Mouse (Mus musculus) fibroblast of lung, adult 2 months (primary cell): Measurements from ENCODE around the gene 1110051M20Rik.

ENCODE experiments used
- DNase-seq: peaks from one replicate; pipeline ENCODE4 v3.0.0-alpha.2; 2011; ENCODE audit warnings: low read depth

The 1110051M20Rik gene

GRCm38 (mm10) chr2:91302845-91303244 is 141.7 kb downstream of the 1110051M20Rik start:
- DNase-seq: no peak

DNA sequence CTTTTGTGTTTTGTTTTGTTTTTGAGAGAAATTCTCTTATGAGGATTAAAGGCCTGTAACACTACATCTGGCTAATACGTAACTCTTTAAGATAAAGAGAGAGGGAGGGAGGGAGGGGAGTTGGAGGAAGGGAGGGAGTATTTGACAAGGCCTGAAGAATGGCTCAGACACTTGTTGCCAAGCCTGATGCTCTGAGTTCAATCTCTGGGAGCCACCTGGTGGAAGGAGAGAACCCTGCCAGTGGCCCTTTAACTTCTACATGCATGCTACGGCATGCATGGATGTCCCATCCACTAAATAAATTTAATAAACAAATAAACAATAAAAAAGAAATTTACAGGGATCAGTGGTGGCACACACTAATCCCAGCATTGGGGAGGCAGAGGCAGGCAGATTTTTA is 142.7 kb downstream of the 1110051M20Rik start:
- DNase-seq: no peak

DNA sequence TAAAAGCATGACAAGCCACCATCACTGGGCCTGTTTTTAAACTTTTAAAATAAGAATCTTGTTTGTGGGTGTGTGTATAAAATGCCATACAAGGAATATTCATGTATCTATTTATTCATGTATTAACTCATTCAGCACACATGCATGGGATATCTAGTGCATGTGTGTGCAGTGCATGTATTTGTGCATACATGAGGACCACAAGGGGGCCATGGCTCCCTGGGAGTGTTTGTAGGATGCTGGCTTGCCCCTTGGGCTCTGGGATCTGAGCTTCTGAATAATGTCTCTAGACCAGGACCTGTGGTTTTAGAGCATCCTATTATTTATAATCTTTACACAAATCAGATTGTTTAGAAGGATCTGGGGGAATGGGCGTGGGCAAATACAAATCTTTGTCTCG is 143.7 kb downstream of the 1110051M20Rik start:
- DNase-seq: no peak

- peak; percentile 87 for DNase-seq
Observed at GRCm38 (mm10) chr2:91299156-91299555, 145.3 kb downstream of the 1110051M20Rik start.

DNA sequence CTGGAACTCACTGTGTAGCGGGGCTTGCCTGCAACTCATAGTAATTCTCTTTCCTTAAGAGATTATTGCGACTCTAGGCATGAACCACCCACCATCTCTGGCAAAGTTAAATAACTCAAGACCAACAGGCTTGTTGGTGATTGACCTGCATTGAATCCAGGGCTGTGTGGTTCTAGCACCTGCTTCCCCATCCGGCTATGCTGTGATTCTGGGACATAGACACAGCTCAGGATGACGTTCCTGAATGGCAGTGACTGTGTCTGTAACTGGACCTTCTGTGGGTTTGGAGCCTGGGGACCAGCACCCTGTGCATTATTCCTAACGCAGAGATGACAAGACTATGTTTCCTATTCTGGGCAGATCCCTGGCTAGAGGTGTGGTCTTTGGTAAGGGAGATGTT is 148.6 kb downstream of the 1110051M20Rik start:
- DNase-seq: no peak

DNA sequence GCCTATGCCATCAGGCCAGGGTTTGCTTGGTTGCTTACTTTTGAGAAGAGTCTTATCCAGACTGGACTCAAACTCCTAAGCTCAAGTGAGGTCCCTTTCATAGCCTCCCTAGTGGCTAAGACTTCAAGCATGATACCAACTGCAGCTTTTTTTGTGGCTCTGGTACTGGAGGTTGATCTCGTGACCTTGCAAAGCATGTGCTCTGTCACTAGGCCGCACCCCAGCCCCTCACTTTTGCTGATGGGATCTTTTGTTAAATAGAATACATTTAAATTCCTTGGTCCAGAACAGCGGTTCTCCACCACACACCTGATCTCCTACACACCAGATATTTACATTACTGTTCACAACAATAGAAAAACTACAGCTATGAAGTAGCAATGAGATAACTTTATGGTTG is 150.3 kb downstream of the 1110051M20Rik start:
- no peak for DNase-seq

GRCm38 (mm10) chr2:91291197-91292007 is 153.1 kb downstream of the 1110051M20Rik start:
- DNase-seq: no peak

- DNase-seq: no peak
Observed at GRCm38 (mm10) chr2:91287563-91287962, 156.9 kb downstream of the 1110051M20Rik start.

DNA sequence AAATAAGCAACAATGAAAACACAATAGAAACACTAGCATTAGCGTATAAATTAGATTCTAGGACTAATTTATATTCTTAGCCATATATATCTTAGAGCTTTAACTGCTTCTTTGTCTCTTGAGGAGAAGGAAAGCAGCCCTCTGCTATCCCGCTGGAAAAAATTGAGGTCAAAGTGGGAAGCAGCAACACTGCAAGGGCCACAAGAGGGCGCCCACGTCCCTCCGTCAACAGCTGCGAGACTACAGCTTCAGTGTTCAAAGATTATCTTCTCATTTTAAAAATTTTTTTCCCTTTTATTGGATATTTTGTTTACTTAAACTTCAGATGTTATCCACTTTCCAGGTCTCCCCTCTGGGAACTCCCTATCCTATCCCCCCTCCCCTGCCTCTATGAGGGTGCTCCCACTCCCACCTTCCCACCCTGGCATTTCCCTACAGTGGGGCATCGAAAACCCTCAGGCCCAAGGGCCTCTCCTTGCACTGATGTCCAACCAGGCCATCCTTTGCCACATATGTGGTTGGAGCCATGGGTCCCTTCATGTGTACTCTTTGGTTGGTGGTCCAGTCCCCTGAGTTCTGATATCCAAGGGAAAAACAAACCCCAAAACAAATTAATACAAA is 158.5 kb downstream of the 1110051M20Rik start:
- no peak for DNase-seq

- no peak for DNase-seq
Observed at GRCm38 (mm10) chr2:91284375-91285199, 159.9 kb downstream of the 1110051M20Rik start.

GRCm38 (mm10) chr2:91283972-91284371 is 160.5 kb downstream of the 1110051M20Rik start:
- DNase-seq: no peak

- no peak for DNase-seq
Observed at GRCm38 (mm10) chr2:91281366-91281765, 163.1 kb downstream of the 1110051M20Rik start.

DNA sequence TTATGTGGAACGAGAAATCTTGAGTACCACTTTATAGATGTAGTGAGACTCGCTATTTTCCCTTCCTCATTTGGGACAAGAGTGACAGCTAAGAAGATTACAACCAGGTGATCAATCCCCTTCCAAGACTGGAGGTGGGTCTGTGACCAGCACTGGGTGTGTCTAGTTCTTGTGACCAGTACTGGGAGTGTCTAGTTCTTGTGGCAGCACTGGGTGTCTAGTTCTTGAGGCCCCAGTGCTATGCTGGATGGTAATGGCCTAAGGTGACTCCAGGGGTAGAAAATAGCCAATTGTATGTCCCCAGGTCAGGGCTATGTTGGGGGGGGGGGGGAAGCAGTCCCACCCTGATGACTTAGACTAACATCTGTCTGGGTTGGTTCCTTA is 165.1 kb downstream of the 1110051M20Rik start:
- no peak for DNase-seq

DNA sequence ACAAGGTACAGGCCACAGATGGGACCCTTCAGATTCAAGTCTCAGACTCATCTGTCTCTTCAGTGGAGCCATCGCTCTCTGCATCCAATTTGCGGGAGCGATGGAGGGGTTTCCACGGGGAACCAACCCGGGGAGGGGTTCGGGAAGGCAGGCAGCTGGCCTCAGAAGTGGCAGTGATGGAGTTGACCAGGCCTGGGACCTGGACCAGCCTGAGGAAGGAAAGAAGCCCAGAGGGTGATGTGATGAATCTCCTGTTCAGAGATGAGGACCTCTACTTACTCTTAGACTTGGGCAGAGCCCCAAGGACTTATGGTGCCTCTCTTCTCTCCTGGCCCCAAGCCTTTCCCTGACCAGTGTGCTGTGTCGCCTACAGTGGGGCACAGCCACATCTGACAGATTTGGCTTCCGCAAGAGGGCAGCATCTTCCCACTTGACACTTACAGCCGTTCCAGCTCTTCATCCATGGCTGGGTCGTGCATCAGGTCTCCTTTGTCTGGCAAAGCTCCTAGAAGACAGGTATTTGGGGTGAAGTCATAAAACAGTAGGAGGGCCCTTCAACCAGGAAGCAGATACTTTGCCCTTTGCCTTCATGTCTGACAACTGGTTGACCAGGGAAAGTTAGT is 165.6 kb downstream of the 1110051M20Rik start:
- no peak for DNase-seq

- no peak for DNase-seq
Observed at GRCm38 (mm10) chr2:91269687-91270133, 174.8 kb downstream of the 1110051M20Rik start.

- DNase-seq: no peak
Observed at GRCm38 (mm10) chr2:91268706-91269105, 175.8 kb downstream of the 1110051M20Rik start.

DNA sequence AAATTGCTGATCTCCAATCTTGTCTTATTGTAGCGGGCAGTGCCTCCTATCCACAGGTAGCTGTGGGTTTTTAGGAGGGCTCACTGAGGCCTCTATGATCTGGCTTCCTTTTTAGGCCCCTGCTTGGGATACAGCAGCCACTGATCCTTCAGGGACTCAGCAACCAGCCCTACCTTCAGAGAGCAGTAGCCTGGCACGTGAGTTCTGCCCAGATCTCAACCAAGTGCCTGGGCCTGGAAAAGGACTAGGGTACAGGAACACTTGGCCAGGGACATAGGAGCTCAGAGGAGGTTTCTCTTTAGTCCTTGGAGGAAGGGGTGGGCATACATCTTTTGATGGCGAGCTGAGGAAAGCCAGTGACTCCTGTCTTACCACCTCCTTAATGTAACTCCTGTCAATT is 176.5 kb downstream of the 1110051M20Rik start:
- DNase-seq: no peak

- peak; percentile 95 for DNase-seq
Observed at GRCm38 (mm10) chr2:91264711-91265681, 179.5 kb downstream of the 1110051M20Rik start, which contains the start of gene Arfgap2. Gene Arfgap2, plus strand, starts transcription at chr2:91264974.

GRCm38 (mm10) chr2:91263692-91264660 is 180.5 kb downstream of the 1110051M20Rik start:
- DNase-seq: no peak

GRCm38 (mm10) chr2:91259493-91259892 is 185.0 kb downstream of the 1110051M20Rik start:
- DNase-seq: no peak
